Mouse (Mus musculus) liver, postnatal 0 days (tissue): ENCODE data around the gene Sema3c.

Experiments
- CTCF ChIP-seq: sonication (generic); IDR thresholded peaks from 2 replicates; pipeline ENCODE4 v1.5.1; 2016; ENCODE audit warnings: antibody characterized with exemption, low read depth
- EP300 ChIP-seq: IDR thresholded peaks from 2 replicates; pipeline ENCODE4 v1.6.1; 2016; ENCODE audit warnings: antibody characterized with exemption, low read depth, mild to moderate bottlenecking

- TF ChIP-seq CTCF, result no peak
- TF ChIP-seq EP300, result no peak
These were observed 2.0 kb downstream of the Sema3c start for GRCm38 (mm10) chr5:17576069-17576468.
